Mouse (Mus musculus) frontal cortex, adult (tissue): ENCODE data around the gene Rptor.

Experiments used
- ATAC-seq: cut with Nextera tagmentation; 2 replicates; pipeline ENCODE4 v1.9.2; 2017; ENCODE audit warnings: mild to moderate bottlenecking, moderate library complexity, mixed read lengths; ENCODE audit not compliant: low TSS enrichment

Gene Rptor

GRCm38 (mm10) chr11:119738990-119739846 lies 136.5 kb downstream of the Rptor start:
- ATAC-seq = peak; percentile 86

- no peak for ATAC-seq
Measured at GRCm38 (mm10) chr11:119741401-119741800, 138.7 kb downstream of the Rptor start.

GRCm38 (mm10) chr11:119744436-119744835 lies 141.7 kb downstream of the Rptor start:
- ATAC-seq = no peak

- no peak for ATAC-seq
Measured at GRCm38 (mm10) chr11:119745333-119745732, 142.6 kb downstream of the Rptor start.

DNA sequence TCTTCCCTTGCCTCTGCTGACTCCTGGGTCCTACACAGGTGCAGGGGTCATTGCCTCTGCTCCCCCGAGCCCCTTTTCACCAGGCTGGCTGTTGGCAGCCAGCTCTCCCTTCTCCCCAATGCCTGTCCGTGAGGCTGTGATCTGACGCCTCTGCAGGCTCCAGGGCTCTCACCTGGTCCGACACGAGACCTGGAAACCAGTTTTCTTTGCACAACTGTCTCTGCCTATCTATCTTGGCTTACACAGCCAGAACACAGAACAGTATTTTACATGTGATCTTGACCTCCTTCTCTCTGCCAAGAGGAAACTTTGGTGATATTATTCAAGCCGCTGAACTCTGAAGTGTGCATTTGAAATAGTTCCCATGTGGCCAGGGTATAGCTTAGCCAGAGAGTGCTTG lies 151.8 kb downstream of the Rptor start:
- ATAC-seq = no peak

DNA sequence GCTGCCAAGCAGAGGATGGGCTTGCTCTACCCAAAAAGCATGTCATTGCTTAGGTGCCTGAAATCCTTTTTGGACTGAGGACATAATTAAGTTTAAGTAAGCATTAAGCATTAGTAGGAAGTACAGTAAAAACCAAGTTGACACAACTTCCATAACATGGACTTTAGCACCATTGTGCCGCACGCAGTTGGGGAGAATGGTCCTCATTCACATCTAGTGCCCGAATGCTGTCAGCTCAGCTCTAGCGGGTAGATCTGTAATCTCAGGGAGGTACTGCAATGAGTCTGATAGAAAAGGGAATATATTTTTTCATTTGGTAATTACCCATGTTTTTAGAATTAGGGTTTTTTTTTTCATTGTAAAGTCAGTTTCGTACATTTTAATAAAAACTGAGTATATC lies 155.5 kb downstream of the Rptor start:
- no peak for ATAC-seq

GRCm38 (mm10) chr11:119758705-119759327 lies 156.1 kb downstream of the Rptor start:
- ATAC-seq = no peak

DNA sequence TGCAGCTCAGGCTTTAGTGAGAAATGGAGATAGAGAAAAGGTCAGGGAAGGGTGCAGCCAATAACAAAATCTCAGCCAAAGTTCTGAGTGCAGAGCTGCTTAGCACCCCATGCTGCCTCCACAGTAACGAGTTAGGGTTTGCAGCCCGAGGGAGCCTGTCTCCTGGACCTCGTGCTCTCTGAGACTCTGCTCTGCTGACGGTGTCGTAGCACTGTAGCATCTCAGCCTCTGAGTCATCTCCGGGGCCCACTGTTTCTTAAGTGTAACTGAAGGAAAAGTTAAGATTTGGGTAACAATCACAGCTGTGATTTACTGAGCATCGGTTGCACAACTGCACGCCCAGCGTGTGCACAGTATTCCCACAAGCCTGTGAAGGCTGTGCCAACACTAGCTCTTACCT lies 160.2 kb downstream of the Rptor start:
- ATAC-seq = peak; percentile 31; the same call in 1 of the 2 replicates

DNA sequence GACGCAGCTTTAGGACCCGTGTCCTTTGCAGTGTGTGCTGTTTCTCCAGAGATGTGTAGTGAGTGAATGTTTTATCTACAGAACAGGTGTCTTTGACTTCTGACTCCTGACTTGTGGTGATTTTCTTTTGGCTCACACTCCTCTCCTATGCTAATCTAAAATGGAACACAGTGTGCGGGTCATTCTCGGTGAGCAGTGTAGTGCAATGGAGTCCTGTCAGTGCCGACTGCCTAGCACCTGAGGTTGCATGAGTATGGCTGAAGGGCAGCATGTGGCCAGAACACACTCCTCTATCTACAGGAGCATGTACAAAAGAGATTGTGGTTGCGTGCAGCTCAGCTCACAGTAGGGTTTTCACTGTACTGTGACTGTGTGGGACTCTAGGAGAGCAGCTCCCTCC lies 163.3 kb downstream of the Rptor start:
- no peak for ATAC-seq

- ATAC-seq = no peak
Measured at GRCm38 (mm10) chr11:119766782-119767459, 164.2 kb downstream of the Rptor start.

DNA sequence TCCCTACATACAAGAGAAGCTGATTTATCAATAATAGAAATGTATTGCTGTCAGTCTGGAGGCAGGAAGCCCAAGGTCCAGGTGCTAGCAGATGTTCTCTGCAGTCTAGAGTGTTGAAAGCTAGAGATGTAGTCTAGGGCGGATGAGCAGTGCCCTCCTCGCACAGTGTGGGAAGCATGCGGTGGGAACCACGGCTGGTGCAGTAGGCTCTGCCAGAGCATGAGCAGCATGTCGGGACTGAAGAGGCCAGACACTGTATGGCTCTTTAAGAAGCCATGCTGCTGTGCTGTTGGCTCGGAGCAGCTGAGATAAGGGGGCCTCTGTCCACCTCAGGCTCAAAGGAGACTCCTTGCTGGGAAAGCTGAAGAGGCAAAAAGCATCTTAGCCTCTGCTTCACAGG lies 164.8 kb downstream of the Rptor start:
- ATAC-seq = peak; percentile 66; the same call in 1 of the 2 replicates

GRCm38 (mm10) chr11:119768511-119768910 lies 165.8 kb downstream of the Rptor start:
- ATAC-seq = no peak

DNA sequence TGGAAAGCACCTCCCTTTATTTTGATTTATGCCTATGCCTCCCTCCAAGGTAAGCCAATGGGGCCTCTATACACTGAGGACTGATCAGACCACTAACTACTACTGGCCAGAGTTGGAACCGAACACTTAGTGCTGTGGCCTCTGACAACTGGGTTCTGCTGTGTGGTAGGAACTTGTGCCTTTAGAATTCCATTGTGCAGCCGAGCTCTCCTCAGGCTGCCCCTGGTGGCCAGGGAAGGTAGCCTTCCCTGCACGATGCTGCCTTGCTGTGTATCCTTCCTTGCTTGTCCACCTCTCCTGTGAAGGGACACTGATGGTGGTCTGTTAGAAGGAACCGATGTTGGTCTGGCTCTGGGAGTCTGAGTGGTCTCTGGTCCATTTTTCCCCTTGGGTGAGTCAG lies 167.0 kb downstream of the Rptor start:
- ATAC-seq = 0 out of 2 replicates have a peak, but pooled peaks have one; percentile 35

- ATAC-seq = no peak
Measured at GRCm38 (mm10) chr11:119770985-119771384, 168.3 kb downstream of the Rptor start.

DNA sequence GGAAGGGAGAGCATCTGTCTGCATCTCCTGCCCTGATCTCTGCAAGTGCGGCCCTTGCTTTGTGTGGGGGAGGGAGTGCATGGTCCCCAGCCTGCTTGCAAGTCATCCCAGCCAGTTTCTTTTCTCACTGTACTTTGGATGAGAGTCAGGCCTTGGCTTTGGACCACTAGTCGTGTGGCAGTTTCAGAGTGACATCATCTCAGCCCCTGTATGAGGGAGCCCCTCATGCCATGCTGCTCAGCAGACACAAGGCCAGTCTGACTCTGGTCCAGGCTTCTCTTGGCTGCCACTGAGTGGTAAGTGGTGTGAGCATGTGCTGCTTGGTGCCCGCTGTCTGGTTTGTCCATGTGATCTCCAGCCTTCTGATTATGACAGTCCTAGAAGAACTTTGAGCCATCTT lies 170.2 kb downstream of the Rptor start:
- peak; percentile 48; the same call in 1 of the 2 replicates for ATAC-seq

DNA sequence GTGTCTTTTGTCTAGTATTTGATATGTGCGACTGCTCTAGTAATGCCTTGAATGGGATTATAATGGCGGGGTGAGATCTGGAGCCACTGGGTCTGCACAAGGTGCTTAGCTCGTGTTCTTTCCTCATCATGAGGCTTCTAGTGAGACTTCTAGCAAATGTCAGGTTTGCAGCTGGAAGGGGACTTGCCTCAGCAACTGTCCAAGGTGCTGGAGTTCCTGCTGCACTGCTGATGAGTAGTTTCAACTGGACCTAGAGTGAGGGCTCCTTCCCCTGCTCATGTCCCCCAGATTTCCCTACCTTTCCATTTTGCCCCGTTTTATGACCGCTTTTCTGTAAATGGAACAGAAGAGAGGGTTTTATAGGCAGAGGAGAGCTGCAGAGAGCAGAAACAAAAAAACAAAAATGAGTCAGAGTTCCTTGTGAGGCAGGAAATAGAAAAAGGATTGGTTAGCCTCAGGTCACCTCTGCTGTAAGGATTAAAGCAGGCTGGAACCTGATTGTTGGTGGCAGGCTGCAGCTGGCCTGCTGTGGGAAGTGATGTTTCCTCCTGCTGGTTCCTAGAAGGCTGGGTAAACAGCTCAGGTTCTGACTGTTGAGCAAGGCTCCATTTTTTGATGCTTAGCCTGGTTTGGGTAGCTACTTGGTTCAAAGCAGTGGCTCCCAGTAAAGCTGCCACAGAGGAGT lies 172.5 kb downstream of the Rptor start:
- ATAC-seq = no peak

DNA sequence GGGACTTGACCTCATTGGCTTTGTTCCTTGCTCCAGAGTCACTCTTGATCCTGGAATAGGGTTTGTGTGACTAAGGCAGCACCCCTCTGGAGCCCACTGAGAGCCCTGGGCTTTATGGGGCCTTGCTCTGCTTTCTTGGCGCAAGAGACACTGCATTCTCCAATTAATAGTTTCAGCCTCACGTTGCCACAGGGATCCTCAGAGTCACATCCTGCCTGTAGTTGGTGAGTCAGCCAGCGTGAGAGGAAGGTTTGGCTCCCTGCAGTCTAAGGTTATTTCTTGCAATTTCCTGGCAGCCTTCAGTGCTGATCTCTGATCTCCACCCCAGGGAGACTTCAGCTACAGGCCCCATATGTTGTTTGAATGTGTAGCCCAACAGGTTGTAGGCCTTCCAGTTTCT lies 174.5 kb downstream of the Rptor start:
- no peak for ATAC-seq

DNA sequence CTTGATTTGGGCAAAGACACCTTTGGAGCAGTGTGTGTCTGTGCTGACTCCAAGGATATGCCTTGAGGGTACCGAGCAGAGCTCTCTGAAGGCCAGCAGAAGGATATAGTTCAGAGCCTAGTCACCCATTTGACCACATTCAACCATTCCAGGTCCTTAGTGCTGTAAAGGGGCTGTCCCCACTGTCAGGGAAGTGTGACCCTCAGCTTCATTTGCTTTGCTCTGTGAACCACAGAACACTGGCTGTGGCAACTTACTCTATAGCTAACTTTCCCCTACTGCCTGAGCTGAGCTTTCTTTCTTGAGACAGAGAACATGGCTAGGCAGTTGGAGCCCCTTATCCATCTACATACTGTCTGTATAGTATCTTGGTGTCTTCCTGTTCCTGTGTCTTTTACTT lies 175.2 kb downstream of the Rptor start:
- ATAC-seq = no peak

DNA sequence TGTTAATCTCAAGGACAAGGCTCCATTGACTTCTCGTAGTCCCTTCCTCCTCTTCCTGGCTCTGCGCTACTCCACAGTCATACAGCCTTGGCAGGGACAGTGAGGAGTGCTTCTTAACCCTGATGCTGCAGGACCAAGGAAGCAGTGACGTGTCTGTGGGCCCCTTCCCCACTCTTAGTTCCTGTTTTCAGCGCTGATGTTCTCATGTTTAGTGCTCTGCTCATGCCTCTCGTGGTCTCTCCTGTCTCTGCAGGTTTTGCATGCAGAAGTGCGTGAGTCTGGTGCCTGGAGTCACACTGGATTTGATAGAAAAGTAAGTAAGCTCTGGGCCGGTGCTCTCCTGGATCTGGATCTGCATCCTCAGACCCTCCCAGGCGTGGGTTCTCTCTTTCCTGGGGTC lies 177.6 kb downstream of the Rptor start:
- ATAC-seq = no peak

- no peak for ATAC-seq
Measured at GRCm38 (mm10) chr11:119781165-119781564, 178.5 kb downstream of the Rptor start.

- ATAC-seq = peak; percentile 36; the same call in 1 of the 2 replicates
Measured at GRCm38 (mm10) chr11:119781726-119782125, 179.0 kb downstream of the Rptor start.

GRCm38 (mm10) chr11:119783653-119784052 lies 180.9 kb downstream of the Rptor start:
- ATAC-seq = no peak
